Mouse (Mus musculus): ENCODE measurements around the gene Pcbp3. TPM values are rescaled to one million over a fixed set of nuclear protein-coding genes. Genes with fewer than 3 reads are reported as not detected.
"Not testable (repeated sequence)": the region's sequence is repeated elsewhere in the genome, so short reads cannot be mapped to it uniquely, and the experiment has no call there.

Gene Pcbp3
- total and polyA plus RNA-seq, 2 experiments from 2014 or later, result 57.0 to 92.9 TPM

DNA sequence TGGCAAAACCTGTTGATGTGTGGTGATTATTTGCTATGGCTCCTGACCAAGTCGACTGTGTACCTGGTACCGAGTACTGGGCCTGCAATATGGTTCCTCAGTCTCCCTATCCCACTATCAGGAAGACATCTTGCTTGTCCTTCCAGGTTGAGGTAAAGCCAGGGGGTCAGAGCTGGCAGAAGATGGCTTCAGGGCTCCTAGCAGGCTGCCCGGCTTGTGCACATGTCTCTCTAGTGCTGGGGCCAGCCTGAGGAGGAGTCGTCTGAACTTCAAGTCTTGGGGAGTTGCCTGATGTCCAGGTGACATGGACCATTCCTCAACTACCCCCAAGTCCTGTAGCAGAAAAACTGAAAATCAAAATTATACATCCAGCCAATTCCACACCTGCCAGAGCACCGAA is 201.8 kb downstream of the Pcbp3 start:
- Histone ChIP-seq H3K4me2 (ENCODE audit: low read depth, low read length) (no peak overlapping the region), H3K9ac (replicated peaks; ENCODE audit: low read length) (no peak overlapping the region), H3K27ac (no peak overlapping the region), H3K9me3 (ENCODE audit: low read length) (no peaks in the 10 kb centered on the region), H3K36me3 (ENCODE audit: insufficient read depth, low read length) (peaks cover 3% of the 10 kb centered on the region; the same call in 1 of the 2 replicates), H3K27me3 (ENCODE audit: insufficient read depth, low read length) (no peaks in the 10 kb centered on the region), H3K4me1 (ENCODE audit: insufficient read depth, low read length) (no peaks in the 10 kb centered on the region), H3K4me3 (ENCODE audit: low read length) (no peak overlapping the region)
- no peak for DNase-seq (ENCODE audit: low spot score)
- WGBS, result 89% methylated on average over 5 of the region's 5 CpGs
- no peak for ATAC-seq
- no peak for TF ChIP-seq CTCF (IDR thresholded peaks at IDR 0.05; ENCODE audit: low read depth)

DNA sequence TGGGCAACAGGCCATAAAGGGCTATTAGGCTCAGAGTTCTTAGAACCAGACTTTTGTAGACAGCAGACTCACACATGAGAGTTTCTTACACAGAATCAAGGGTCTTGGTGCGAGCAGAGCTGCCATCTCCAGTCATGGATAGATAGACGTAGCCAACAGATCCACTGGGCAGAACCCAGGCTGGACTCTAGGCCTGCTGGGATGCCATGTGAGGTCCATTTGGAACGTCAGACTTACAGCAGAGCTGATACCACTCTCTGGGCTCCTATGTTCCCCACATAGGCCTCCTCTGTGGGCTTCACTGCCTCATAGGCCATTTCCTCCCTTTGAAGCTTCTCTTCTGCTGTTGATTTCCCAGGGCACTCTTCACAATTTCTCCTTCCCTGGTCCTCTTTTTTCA is 208.0 kb downstream of the Pcbp3 start:
- ATAC-seq (no peak), DNase-seq (ENCODE audit: low spot score) (no peak)
- Histone ChIP-seq H3K36me3 (ENCODE audit: insufficient read depth, low read length) (no peaks in the 10 kb centered on the region), H3K4me3 (ENCODE audit: low read length) (no peak overlapping the region), H3K9me3 (ENCODE audit: low read length) (0 out of 2 replicates have a peak, but pooled peaks cover 4% of the 10 kb centered on the region), H3K9ac (replicated peaks; ENCODE audit: low read length) (no peak overlapping the region), H3K27me3 (ENCODE audit: insufficient read depth, low read length) (no peaks in the 10 kb centered on the region), H3K4me2 (ENCODE audit: low read depth, low read length) (no peak overlapping the region), H3K27ac (no peak overlapping the region), H3K4me1 (ENCODE audit: insufficient read depth, low read length) (no peaks in the 10 kb centered on the region)
- WGBS, result 89% methylated on average over 3 of the region's 3 CpGs
- no peak for TF ChIP-seq CTCF (IDR thresholded peaks at IDR 0.05; ENCODE audit: low read depth)

DNA sequence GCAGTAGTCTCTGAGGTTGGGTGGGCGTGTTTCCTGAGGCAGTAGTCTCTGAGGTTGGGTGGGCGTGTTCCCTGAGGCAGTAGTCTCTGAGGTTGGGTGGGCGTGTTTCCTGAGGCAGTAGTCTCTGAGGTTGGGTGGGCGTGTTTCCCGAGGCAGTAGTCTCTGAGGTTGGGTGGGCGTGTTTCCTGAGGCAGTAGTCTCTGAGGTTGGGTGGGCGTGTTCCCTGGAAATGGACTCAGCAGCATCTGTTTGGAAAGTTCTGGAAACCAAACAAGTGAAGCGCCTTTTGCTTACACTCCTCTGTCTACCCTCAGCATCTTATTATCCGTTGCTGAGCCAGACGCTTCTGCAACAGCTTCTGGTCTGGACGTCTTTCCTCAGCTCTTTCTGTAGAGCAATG is 217.4 kb downstream of the Pcbp3 start:
- H3K9ac ChIP-seq (replicated peaks; ENCODE audit: low read length); H3K9me3 ChIP-seq (ENCODE audit: low read length); H3K27ac ChIP-seq; ATAC-seq; DNase-seq (ENCODE audit: low spot score); H3K4me3 ChIP-seq (ENCODE audit: low read length); H3K36me3 ChIP-seq (ENCODE audit: insufficient read depth, low read length); H3K4me1 ChIP-seq (ENCODE audit: insufficient read depth, low read length); H3K4me2 ChIP-seq (ENCODE audit: low read depth, low read length); H3K27me3 ChIP-seq (ENCODE audit: insufficient read depth, low read length): not testable (repeated sequence)
- 66% methylated on average over 11 of the region's 11 CpGs for WGBS

DNA sequence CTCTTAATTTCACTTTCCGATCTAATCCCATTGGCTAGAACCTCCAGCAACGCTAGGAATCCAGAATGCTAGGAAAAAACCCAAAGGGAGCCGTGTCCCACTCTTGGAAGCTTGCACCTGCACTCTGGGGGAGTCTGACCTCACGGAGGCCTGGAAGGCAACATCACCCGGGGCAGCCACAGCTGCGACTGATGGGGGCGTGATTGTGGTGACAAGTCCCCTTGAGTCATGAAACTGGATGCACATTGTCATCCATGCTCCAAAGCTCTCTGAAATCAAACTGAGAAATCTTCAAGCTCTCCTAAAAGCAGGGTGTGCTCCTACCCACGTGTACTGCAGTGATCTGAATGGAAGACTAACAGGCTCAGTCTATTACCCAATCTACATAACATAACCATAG is 224.9 kb downstream of the Pcbp3 start:
- Histone ChIP-seq H3K4me3 (ENCODE audit: low read length) (no peak overlapping the region), H3K4me1 (ENCODE audit: insufficient read depth, low read length) (peaks cover 5% of the 10 kb centered on the region; the same call in 1 of the 2 replicates), H3K36me3 (ENCODE audit: insufficient read depth, low read length) (no peaks in the 10 kb centered on the region), H3K27ac (no peak overlapping the region), H3K27me3 (ENCODE audit: insufficient read depth, low read length) (no peaks in the 10 kb centered on the region), H3K4me2 (ENCODE audit: low read depth, low read length) (no peak overlapping the region), H3K9me3 (ENCODE audit: low read length) (no peaks in the 10 kb centered on the region), H3K9ac (replicated peaks; ENCODE audit: low read length) (no peak overlapping the region)
- TF ChIP-seq CTCF (IDR thresholded peaks at IDR 0.05; ENCODE audit: low read depth), result no peak
- no peak for DNase-seq (ENCODE audit: low spot score)
- WGBS, result 70% methylated on average over 8 of the region's 8 CpGs
- ATAC-seq, result no peak

DNA sequence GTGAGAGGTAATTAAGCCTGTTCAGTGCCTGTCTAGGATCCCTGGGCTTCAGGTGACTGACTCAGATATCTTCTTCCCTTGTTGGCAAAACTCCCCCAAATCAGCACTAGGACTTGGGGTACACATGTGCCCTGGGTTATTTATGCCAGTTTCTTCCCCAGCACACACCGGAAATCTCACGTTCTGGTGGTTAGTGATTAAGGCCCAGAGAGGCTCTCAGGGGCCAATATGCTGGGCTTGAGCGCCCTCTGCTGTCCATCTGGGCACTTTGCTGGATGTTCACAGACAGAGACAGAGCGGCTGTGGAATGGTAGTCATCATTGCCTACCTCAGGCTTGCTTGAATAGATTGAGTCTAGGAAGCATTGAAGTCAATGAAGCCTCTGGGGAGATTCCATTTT is 226.7 kb downstream of the Pcbp3 start:
- Histone ChIP-seq H3K4me3 (ENCODE audit: low read length) (no peak overlapping the region), H3K27me3 (ENCODE audit: insufficient read depth, low read length) (no peaks in the 10 kb centered on the region), H3K9me3 (ENCODE audit: low read length) (no peaks in the 10 kb centered on the region), H3K9ac (replicated peaks; ENCODE audit: low read length) (no peak overlapping the region), H3K36me3 (ENCODE audit: insufficient read depth, low read length) (no peaks in the 10 kb centered on the region), H3K4me2 (ENCODE audit: low read depth, low read length) (no peak overlapping the region), H3K27ac (no peak overlapping the region), H3K4me1 (ENCODE audit: insufficient read depth, low read length) (peaks cover 5% of the 10 kb centered on the region; the same call in 1 of the 2 replicates)
- DNase-seq (ENCODE audit: low spot score), result peak; percentile 89
- WGBS, result 2% methylated on average over 4 of the region's 4 CpGs
- peak; percentile 80 for ATAC-seq
- TF ChIP-seq CTCF (IDR thresholded peaks at IDR 0.05; ENCODE audit: low read depth), result peak; percentile 94

DNA sequence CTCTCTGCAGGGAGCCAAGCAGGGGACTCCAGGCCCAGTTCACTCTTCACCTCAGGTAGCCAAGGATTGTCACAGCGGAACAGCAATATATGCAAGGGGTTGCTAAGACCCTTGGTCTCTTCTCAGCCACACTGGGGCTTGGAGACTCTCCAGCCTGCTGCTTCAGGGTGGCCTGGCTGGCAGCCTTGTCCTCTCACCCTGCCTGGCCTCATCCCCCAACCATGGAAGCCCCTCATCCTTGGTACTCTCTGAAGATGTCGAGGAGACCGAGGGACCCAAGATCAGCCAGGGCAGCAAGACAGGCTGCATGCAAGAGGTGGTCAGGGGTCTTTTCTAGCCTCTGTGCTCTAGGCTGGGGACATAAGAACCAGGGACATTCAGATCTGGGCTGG is 228.0 kb downstream of the Pcbp3 start:
- 0 out of 2 replicates have a peak overlapping the region, but pooled peaks have one; percentile 30 for H3K9ac ChIP-seq (replicated peaks; ENCODE audit: low read length)
- ATAC-seq (no peak; the same call in 1 of the 2 replicates), DNase-seq (ENCODE audit: low spot score) (no peak)
- H3K4me2 ChIP-seq (ENCODE audit: low read depth, low read length), result peak overlapping the region; percentile 42
- no peaks in the 10 kb centered on the region for H3K36me3 ChIP-seq (ENCODE audit: insufficient read depth, low read length)
- no peaks in the 10 kb centered on the region for H3K9me3 ChIP-seq (ENCODE audit: low read length)
- peaks cover 5% of the 10 kb centered on the region; the same call in 1 of the 2 replicates for H3K4me1 ChIP-seq (ENCODE audit: insufficient read depth, low read length)
- no peak for TF ChIP-seq CTCF (IDR thresholded peaks at IDR 0.05; ENCODE audit: low read depth)
- no peak overlapping the region for H3K4me3 ChIP-seq (ENCODE audit: low read length)
- H3K27me3 ChIP-seq (ENCODE audit: insufficient read depth, low read length), result no peaks in the 10 kb centered on the region
- whole genome bisulfite sequencing, result 40% methylated on average over 3 of the region's 3 CpGs
- peak overlapping the region; percentile 69; the same call in 1 of the 2 replicates for H3K27ac ChIP-seq

DNA sequence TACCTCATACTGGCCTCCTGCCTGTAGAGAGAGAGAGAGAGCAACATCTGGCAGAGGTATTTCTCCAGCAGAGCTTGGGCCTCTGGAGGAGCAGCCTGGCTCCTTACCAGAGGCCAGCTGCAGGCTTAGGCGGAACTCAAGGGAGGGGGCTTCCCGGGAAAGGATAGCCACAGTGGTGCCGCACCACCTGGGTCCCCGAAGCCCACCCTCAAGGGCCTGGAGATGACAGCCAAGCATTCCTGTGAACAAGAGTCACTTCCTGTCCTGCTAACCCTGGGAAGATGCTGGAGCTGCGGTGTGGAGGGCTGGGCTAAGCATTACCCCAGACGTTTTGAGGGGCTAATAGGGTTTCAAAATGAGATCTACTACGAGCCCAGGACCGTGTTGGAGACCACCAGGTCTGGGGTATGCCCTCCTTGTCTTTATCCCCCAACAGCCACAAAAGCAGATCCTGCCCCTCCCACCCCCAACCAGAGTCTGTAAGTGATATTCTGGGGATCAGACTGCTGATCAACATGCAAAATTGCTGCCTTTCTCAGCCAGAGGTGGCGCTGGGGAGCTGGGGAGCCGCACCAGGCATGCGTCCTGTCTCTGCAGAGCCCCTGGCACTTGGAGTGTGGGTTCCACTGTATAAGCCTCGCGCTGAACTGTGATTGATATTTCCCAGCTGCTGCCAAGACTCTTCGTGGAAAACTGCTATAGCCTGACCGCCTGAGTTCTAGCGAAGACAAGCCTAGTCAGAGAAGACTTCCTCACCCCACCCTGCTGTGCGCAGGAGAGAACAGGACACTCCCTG is 228.6 kb downstream of the Pcbp3 start:
- 15% methylated on average over 17 of the region's 17 CpGs for WGBS
- Histone ChIP-seq H3K4me2 (ENCODE audit: low read depth, low read length) (peak overlapping the region; percentile 42), H3K4me3 (ENCODE audit: low read length) (no peak overlapping the region)

More for the DNA sequence above, 228.6 kb downstream of the Pcbp3 start:
- peaks cover 5% of the 10 kb centered on the region; the same call in 1 of the 2 replicates for H3K4me1 ChIP-seq (ENCODE audit: insufficient read depth, low read length)
- no peaks in the 10 kb centered on the region for H3K36me3 ChIP-seq (ENCODE audit: insufficient read depth, low read length)
- TF ChIP-seq CTCF (IDR thresholded peaks at IDR 0.05; ENCODE audit: low read depth), result peak; percentile 89
- H3K27ac ChIP-seq, result peak overlapping the region; percentile 69; the same call in 1 of the 2 replicates
- H3K9me3 ChIP-seq (ENCODE audit: low read length), result no peaks in the 10 kb centered on the region
- 0 out of 2 replicates have a peak overlapping the region, but pooled peaks have one; percentile 30 for H3K9ac ChIP-seq (replicated peaks; ENCODE audit: low read length)
- no peaks in the 10 kb centered on the region for H3K27me3 ChIP-seq (ENCODE audit: insufficient read depth, low read length)
- DNase-seq (ENCODE audit: low spot score) (peak; percentile 88), ATAC-seq (peak; percentile 87)
